Mouse (Mus musculus) hindbrain, embryonic 16.5 days (tissue): Measurements from ENCODE around the gene Rplp2. TPM values are rescaled to one million over a fixed set of nuclear protein-coding genes. Genes with fewer than 3 reads are reported as not detected.
A peak's percentile ranks its signal among the peaks of the same experiment; 100 is the strongest.
"Not testable (repeated sequence)": the region's sequence is repeated elsewhere in the genome, so short reads cannot be mapped to it uniquely, and the experiment has no call there.

ENCODE experiments used
- ATAC-seq: fragments of 200-750 bp; cut with Nextera tagmentation; 2 replicates; pipeline ENCODE4 v1.8.0; 2017; ENCODE audit warnings: moderate TSS enrichment, moderate library complexity
- H3K27ac ChIP-seq: fragments of 300-500 bp; sonication (generic); 2 replicates; pipeline ENCODE4 v1.5.1; 2014; ENCODE audit warnings: low read depth, mild to moderate bottlenecking, control low read depth, low read length, moderate library complexity
- H3K27me3 ChIP-seq: fragments of 300-500 bp; sonication (generic); replicated peaks from 2 replicates; pipeline ENCODE4 v1.6.1; 2014; ENCODE audit warnings: low read length; ENCODE audit not compliant: control insufficient read depth, insufficient read depth
- H3K36me3 ChIP-seq: fragments of 300-500 bp; sonication (generic); 2 replicates; pipeline ENCODE4 v1.6.1; 2014; ENCODE audit warnings: mild to moderate bottlenecking, low read length, moderate library complexity, mixed read lengths; ENCODE audit not compliant: control insufficient read depth, insufficient read depth
- H3K4me1 ChIP-seq: fragments of 300-500 bp; sonication (generic); 2 replicates; pipeline ENCODE4 v1.6.1; 2014; ENCODE audit warnings: low read depth, low read length; ENCODE audit not compliant: control insufficient read depth, insufficient read depth
- H3K4me2 ChIP-seq: fragments of 300-500 bp; sonication (generic); 2 replicates; pipeline ENCODE4 v1.6.1; 2014; ENCODE audit warnings: mild to moderate bottlenecking, low read length, control low read depth, moderate library complexity
- H3K4me3 ChIP-seq: fragments of 300-500 bp; sonication (generic); 2 replicates; pipeline ENCODE4 v1.5.1; 2014; ENCODE audit warnings: mild to moderate bottlenecking, low read length, control low read depth, moderate library complexity
- H3K9ac ChIP-seq: fragments of 300-500 bp; sonication (generic); 2 replicates; pipeline ENCODE4 v1.6.1; 2014; ENCODE audit warnings: low read depth, mild to moderate bottlenecking, control low read depth, low read length, moderate library complexity
- H3K9me3 ChIP-seq: fragments of 300-500 bp; sonication (generic); 2 replicates; pipeline ENCODE4 v1.6.1; 2014; ENCODE audit warnings: mild to moderate bottlenecking, low read length, moderate library complexity; ENCODE audit not compliant: control insufficient read depth
- WGBS: fragments of 180-500 bp; shearing (Covaris S2); extraction: QIAGEN DNeasy Blood & Tissue Kit; methylation state at CpG from one replicate; pipeline ENCODE4 v1.1.7; 2014; 5-methylcytosine and 5-hydroxymethylcytosine counted together
- polyA plus RNA-seq: library from polyadenylated mRNA; unstranded; fragments of >200 nt; fragmentation: Nextera tagmentation; extraction: Ambion mirVana; gene quantifications from 2 replicates; pipeline ENCODE4 v1.2.1, GENCODE M21; 2015

Rplp2 gene
- polyA plus RNA-seq, 1 experiment from 2014 or later: 645 TPM

DNA sequence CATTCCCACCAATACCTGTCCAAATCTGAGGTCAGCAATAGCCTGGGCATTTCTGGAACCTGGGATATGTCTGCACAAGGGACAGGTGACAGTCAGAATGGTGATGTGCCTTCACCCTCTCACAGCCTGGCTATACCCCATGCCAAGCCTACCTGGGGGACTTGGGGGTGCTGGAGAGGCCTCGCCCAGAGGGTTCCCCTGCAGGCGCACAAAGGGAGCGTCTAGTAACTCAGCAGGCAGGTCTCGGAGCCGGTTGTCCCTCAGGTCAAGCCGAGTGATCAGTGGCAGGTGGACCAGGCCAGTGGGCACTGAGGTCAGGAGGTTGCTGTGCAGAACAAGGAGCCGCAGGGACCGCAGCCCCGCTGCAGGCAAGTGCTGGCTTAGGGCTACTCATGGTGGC, 5.7 kb upstream of the Rplp2 start:
- no peak overlapping the region for H3K27ac ChIP-seq
- H3K4me2 ChIP-seq: no peak overlapping the region
- WGBS: 90% methylated on average over 9 of the region's 9 CpGs
- no peak overlapping the region for H3K4me3 ChIP-seq
- H3K36me3 ChIP-seq: no peaks in the 10 kb centered on the region; the same call in 1 of the 2 replicates
- no peak overlapping the region for H3K9ac ChIP-seq
- no peak for ATAC-seq
- H3K4me1 ChIP-seq: peaks cover 14% of the 10 kb centered on the region
- H3K27me3 ChIP-seq: no peaks in the 10 kb centered on the region
- H3K9me3 ChIP-seq: no peaks in the 10 kb centered on the region

DNA sequence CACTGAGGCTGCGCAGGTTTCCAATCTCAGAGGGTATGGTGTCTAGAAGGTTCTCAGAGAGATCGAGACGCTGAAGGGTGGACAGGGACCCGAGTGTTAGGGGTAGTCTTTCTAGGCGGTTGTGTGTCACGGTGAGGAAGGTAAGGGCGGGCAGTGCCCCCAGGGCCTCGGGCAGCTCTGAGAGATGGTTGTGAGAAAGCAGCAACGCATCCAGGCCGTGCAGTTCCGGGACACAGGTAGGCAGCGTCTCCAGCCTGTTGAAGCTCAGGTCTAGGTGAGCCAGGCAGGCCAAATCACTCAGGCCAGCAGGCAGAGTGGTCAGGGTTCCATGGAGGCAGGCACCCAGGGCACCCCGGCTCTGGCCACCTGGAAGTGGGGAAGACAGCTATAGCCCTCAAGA, 5.0 kb upstream of the Rplp2 start:
- Histone ChIP-seq H3K27ac (no peak overlapping the region), H3K9ac (no peak overlapping the region; the same call in 1 of the 2 replicates), H3K9me3 (no peaks in the 10 kb centered on the region), H3K4me2 (no peak overlapping the region; the same call in 1 of the 2 replicates), H3K27me3 (no peaks in the 10 kb centered on the region), H3K4me1 (peaks cover 12% of the 10 kb centered on the region), H3K4me3 (no peak overlapping the region), H3K36me3 (no peaks in the 10 kb centered on the region; the same call in 1 of the 2 replicates)
- 93% methylated on average over 13 of the region's 13 CpGs for WGBS
- no peak for ATAC-seq

DNA sequence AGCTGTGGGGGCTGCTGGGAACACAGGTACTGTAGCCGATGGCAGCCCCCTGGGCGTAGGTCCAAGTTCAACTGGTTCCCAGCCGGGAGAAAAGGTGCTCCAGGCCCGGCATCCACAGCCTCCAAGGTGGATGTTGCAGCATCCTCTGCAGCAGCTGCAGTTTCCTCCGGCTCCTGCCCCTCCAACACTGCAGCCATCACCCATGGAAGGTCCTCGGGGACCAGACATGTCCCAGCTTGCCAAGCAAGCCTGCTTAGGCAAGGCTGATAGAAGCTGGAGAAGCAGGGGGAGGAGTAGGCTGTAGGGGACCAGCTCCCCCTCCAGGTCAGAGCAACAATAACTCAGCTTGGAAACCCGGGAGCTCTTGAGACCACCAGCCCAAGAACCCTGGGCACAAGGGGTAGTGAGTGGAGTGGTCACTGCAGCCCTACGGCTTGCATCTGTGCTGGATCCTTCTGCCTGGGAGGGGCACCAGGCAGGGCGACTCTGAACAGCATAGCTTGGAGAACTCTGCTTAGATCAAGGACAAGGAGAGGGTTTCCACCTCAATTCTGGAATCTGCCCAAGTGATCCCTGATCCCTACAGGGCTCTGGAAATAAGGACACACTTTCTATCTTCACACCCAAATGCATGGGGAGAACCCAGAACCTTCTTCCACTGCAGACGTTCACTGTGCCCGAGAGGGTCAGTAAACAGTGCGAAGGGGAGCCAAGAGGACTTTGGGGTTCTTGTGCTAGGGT, 3.9 kb upstream of the Rplp2 start:
- Histone ChIP-seq H3K4me1 (peaks cover 14% of the 10 kb centered on the region), H3K4me3 (peak overlapping the region; percentile 37), H3K4me2 (peak overlapping the region; percentile 71), H3K27ac (no peak overlapping the region), H3K36me3 (no peaks in the 10 kb centered on the region; the same call in 1 of the 2 replicates), H3K9me3 (no peaks in the 10 kb centered on the region), H3K27me3 (no peaks in the 10 kb centered on the region), H3K9ac (peak overlapping the region; percentile 56)
- ATAC-seq: no peak
- 32% methylated on average over 12 of the region's 12 CpGs for WGBS

DNA sequence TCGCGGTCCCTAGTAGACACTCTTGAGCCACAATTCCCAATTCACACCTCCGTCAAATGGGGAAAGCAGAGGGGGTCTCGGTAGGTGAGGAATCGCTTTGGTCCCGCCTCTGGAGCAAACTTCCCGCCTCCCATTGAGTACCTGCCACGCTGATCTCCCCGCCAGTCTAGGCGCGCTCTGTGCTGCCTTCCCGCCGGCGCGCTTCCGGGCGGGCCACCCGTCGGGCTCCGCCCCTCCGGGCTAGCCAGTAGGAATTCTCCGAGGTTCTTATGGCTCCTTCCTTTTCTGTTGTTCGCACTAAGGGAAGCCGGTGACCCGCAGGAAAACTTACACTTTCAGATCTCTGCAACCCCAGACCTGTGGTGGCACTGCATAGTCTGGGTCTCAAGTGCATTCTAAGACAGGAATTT, 3.3 kb upstream of the Rplp2 start, which contains the start of gene Pidd1:
Gene Pidd1 (minus strand): TSS at position 198 of the 410 bp plus-strand sequence.
- Histone ChIP-seq H3K9me3 (no peaks in the 10 kb centered on the region), H3K4me1 (peaks cover 20% of the 10 kb centered on the region), H3K4me3 (peak within 1 kb of the TSS; percentile 37), H3K27ac (no peak within 1 kb of the TSS), H3K27me3 (no peaks in the 10 kb centered on the region), H3K36me3 (no peaks in the 10 kb centered on the region), H3K9ac (peak within 1 kb of the TSS; percentile 56), H3K4me2 (peak within 1 kb of the TSS; percentile 71)
- WGBS: under 1% methylated on average over 25 of the region's 25 CpGs
- no peak for ATAC-seq

DNA sequence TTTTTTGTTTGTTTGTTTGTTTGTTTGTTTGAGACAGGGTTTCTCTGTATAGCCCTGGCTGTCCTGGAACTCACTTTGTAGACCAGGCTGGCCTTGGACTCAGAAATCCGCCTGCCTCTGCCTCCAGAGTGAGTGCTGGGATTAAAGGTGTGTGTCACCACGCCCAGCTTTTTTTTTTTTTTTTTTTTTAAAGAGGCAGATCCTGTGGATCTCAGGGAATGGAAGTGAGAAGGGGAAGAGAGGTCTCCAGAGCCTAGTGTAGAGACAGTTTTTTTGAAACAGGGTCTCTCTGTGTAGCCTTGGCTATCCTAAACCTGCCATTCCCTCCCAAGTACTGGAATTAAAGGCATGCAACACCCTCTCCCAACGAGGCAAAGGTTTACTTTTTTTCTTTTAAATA, 796 bp upstream of the Rplp2 start:
- not testable (repeated sequence) for ATAC-seq, H3K27ac ChIP-seq
- H3K4me2 ChIP-seq: peak overlapping the region; percentile 80

DNA sequence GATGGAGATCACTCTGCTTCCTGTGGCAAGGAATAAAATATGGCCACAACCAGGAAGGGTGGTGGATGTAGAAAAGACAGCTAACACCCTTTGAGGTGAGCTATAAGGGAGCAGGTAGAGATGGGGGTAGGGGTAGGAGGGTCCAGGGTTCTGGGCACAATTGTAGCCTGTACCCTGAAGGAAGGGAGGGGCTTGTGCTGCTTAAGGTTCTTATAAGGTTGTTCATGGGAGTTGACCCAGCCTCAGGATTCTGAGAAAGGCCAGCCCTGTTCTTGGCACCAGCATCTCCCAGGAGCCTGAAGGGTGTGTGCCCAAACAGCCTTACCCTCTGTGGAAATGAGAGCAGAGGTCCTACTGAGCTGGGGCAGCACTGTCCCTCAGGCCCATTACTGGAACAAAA, 4.8 kb downstream of the Rplp2 start:
- H3K27ac ChIP-seq: no peak overlapping the region
- H3K4me3 ChIP-seq: no peak overlapping the region
- H3K9me3 ChIP-seq: no peaks in the 10 kb centered on the region
- ATAC-seq: no peak
- H3K9ac ChIP-seq: no peak overlapping the region
- no peaks in the 10 kb centered on the region for H3K27me3 ChIP-seq
- no peak overlapping the region for H3K4me2 ChIP-seq
- peaks cover 21% of the 10 kb centered on the region for H3K4me1 ChIP-seq
- H3K36me3 ChIP-seq: peaks cover 22% of the 10 kb centered on the region

More for the DNA sequence above, 796 bp upstream of the Rplp2 start:
- WGBS: 90% methylated on average over 3 of the region's 3 CpGs
- Histone ChIP-seq H3K36me3 (peaks cover 12% of the 10 kb centered on the region), H3K4me1 (peaks cover 22% of the 10 kb centered on the region)
- not testable (repeated sequence) for H3K9me3 ChIP-seq, H3K27me3 ChIP-seq, H3K9ac ChIP-seq, H3K4me3 ChIP-seq

DNA sequence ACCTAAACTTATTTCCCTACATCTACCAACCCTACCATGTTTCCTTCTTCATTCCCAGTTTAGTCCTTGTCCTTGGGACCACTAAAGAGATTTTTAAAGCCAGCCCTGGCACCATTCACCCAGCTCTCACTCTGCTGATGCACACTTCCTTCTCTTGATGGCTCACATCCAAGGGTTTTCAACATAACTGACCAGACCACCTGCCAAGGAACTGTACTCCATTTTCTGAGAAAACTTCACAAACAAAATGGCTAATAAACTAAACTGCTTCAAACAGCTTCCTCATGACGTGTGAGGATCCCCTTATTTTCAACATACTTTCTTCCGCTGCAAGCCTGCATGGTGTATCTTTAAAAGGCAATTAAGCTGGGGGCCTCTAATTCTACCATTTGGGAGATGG, 6.5 kb downstream of the Rplp2 start:
- Histone ChIP-seq H3K4me3 (no peak overlapping the region), H3K27me3 (no peaks in the 10 kb centered on the region), H3K36me3 (peaks cover 22% of the 10 kb centered on the region), H3K4me1 (peaks cover 15% of the 10 kb centered on the region), H3K4me2 (no peak overlapping the region), H3K9ac (no peak overlapping the region), H3K27ac (no peak overlapping the region), H3K9me3 (no peaks in the 10 kb centered on the region)
- no peak for ATAC-seq
- 87% methylated on average over 2 of the region's 2 CpGs for WGBS

DNA sequence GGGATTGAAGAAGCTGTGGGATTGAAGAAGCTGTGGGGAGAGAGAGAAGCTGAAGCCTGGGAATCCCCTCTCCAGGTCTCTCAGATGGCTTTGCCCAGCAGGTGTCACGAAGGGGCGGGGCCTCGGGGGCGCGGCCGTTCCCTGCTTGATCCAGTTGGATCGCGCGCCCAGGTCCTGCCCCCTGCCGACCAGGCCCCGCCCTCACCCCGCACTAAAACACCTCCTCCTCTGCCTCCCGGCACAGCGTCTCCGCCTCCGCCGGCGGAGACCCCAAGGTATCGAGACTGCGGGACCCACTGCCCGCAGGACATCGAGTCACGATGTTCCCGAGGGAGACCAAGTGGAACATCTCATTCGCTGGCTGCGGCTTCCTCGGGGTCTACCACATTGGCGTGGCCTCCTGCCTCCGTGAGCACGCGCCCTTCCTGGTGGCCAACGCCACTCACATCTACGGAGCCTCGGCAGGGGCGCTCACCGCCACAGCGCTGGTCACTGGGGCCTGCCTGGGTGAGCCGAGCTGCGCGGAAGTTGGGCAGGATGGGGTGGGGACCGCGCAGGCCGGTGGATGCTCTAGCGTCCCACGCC, 7.9 kb downstream of the Rplp2 start, which contains the start of gene Pnpla2:
Gene Pnpla2 (plus strand): TSS at position 232 of the 585 bp plus-strand sequence.
- no peaks in the 10 kb centered on the region for H3K9me3 ChIP-seq
- ATAC-seq: peak; percentile 81
- H3K4me1 ChIP-seq: peaks cover 10% of the 10 kb centered on the region
- peak within 1 kb of the TSS; percentile 81 for H3K9ac ChIP-seq
- peaks cover 22% of the 10 kb centered on the region for H3K36me3 ChIP-seq
- H3K4me2 ChIP-seq: peak within 1 kb of the TSS; percentile 92
- peak within 1 kb of the TSS; percentile 72 for H3K27ac ChIP-seq
- no peaks in the 10 kb centered on the region; the same call in none of the 2 replicates for H3K27me3 ChIP-seq
- under 1% methylated on average over 42 of the region's 45 CpGs for WGBS
- peak within 1 kb of the TSS; percentile 81 for H3K4me3 ChIP-seq

DNA sequence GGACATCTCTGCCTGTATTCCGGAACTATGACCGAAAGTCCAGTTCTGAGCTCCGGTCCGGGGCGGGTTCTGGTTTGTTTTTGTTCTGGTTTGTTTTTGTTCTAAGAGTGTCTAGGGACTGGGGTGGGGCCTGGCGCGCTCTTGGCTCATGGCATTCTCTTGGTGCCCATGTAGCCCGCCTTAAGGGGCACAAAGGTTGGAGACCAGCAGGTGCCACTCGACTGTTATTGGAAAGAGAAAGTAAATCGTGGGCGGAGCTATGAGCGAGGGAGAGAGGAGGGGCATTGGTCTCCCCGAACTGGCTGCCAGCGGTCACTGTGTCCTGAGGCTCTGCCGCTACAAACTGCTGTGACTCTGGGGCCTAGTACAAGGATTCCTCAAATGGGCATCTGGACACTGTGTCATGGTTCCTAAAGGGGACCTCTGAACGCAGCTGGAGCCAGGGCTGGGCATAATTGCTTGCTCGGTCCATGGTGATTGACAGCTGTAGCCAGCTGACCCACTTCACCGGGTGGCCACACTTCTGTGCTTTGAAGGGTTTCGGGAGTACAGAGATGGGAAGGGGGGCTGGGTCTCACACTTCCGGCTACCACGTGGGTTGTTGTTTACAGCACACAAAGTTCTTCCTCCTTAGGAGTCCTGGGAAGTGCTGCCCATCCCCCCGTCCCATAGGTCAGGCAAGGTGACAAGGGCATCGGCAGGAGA, 8.6 kb downstream of the Rplp2 start:
- peak overlapping the region; percentile 92 for H3K4me2 ChIP-seq

More for the DNA sequence above, 8.6 kb downstream of the Rplp2 start:
- H3K4me1 ChIP-seq: peaks cover 10% of the 10 kb centered on the region
- H3K9me3 ChIP-seq: no peaks in the 10 kb centered on the region
- peak; percentile 35 for ATAC-seq
- WGBS: 1% methylated on average over 22 of the region's 23 CpGs
- peak overlapping the region; percentile 81 for H3K4me3 ChIP-seq
- peaks cover 5% of the 10 kb centered on the region for H3K27me3 ChIP-seq
- peaks cover 18% of the 10 kb centered on the region for H3K36me3 ChIP-seq
- peak overlapping the region; percentile 81 for H3K9ac ChIP-seq
- peak overlapping the region; percentile 72 for H3K27ac ChIP-seq
